Mouse (Mus musculus): Measurements from ENCODE around the gene Selenos. TPM values are rescaled to one million over a fixed set of nuclear protein-coding genes. Genes with fewer than 3 reads are reported as not detected.

The Selenos gene
- total and polyA plus RNA-seq, 3 experiments = 79.9 to 103 TPM; not detected in 1

GRCm38 (mm10) chr7:66136187-66136586 lies 56.7 kb downstream of the Selenos start:
- Histone ChIP-seq H3K36me3 (ENCODE audit: control insufficient read depth in 1 of 2, insufficient read depth in 2 of 2, low read length in 2 of 2) (peaks cover 0 to 18% of the 10 kb centered on the region in 2 experiments; a peak in 2 of 4 replicates), H3K27me3 (ENCODE audit: control insufficient read depth in 1 of 2, insufficient read depth in 2 of 2, low read length in 2 of 2) (no peaks in the 10 kb centered on the region), H3K9ac (ENCODE audit: control insufficient read depth, low read depth, low read length, poor library complexity, severe bottlenecking) (no peak overlapping the region), H3K9me3 (replicated peaks; ENCODE audit: insufficient read depth, low read length) (no peaks in the 10 kb centered on the region), H3K27ac (ENCODE audit: control insufficient read depth, low read depth, low read length) (no peak overlapping the region), H3K79me2 (ENCODE audit: control insufficient read depth, insufficient read depth, low read length, poor library complexity) (peaks cover 3% of the 10 kb centered on the region; the same call in 1 of the 2 replicates), H3K4me1 (ENCODE audit: control insufficient read depth in 1 of 2, insufficient read depth in 2 of 2, low read length in 2 of 2) (peaks cover 14 to 18% of the 10 kb centered on the region in 2 experiments; a peak in 3 of 4 replicates), H3K4me3 (ENCODE audit: control insufficient read depth in 1 of 2, insufficient read depth in 1 of 2, low read depth in 2 of 2, low read length in 2 of 2) (no peak overlapping the region)
- peak; percentile 49 for DNase-seq (ENCODE audit: low read depth, low spot score)
- TF ChIP-seq E2F4 (IDR thresholded peaks at IDR 0.05; ENCODE audit: borderline replicate concordance, low read depth, low read length) (no peak), ZNF384 (IDR thresholded peaks at IDR 0.05; ENCODE audit: low read depth, low read length) (peak; percentile 80), CHD2 (IDR thresholded peaks at IDR 0.05; ENCODE audit: low read length) (no peak), GATA1 (IDR thresholded peaks at IDR 0.05; ENCODE audit: low read depth, low read length) (peak; percentile 62), EP300 (IDR thresholded peaks at IDR 0.05; ENCODE audit: low read depth in 1 of 2, low read length in 2 of 2) (peak; percentile 46 to 69; a peak in 3 of 4 replicates), KAT2A (conservative IDR thresholded peaks at IDR 0.05; ENCODE audit: low read depth, low read length) (no peak), RCOR1 (IDR thresholded peaks at IDR 0.05; ENCODE audit: low read depth, low read length) (0 out of 2 replicates have a peak, but pooled peaks have one; percentile 26), TBP (IDR thresholded peaks at IDR 0.05; ENCODE audit: low read depth, low read length) (no peak), ELF1 (IDR thresholded peaks at IDR 0.05; ENCODE audit: low read depth, low read length) (no peak), POLR2AphosphoS5 (IDR thresholded peaks at IDR 0.05; ENCODE audit: borderline replicate concordance, low read depth, low read length) (no peak), MYB (IDR thresholded peaks at IDR 0.05; ENCODE audit: low read depth, low read length) (no peak)

DNA sequence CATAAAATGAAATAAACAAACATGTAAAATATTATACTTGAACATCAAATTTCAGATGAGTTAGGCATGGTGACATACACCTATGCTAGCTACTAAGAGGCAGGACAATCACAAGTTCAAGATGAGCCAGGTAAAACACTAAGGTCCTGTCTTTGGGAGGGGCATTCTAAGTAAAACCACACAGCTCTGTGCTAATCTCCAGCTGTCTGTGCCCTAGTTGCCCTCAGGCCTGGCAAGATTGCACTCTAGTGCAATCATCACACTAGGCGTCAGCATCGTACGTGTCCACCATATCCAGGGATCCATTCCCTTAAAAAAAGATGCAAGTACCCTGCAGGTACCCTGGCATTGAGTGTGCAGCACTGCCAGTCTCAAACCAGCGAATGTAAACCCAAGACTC lies 57.9 kb downstream of the Selenos start:
- Histone ChIP-seq H3K27me3 (ENCODE audit: control insufficient read depth in 1 of 2, insufficient read depth in 2 of 2, low read length in 2 of 2) (no peaks in the 10 kb centered on the region), H3K9ac (ENCODE audit: control insufficient read depth, low read depth, low read length, poor library complexity, severe bottlenecking) (no peak overlapping the region), H3K9me3 (replicated peaks; ENCODE audit: insufficient read depth, low read length) (no peaks in the 10 kb centered on the region), H3K4me1 (ENCODE audit: control insufficient read depth in 1 of 2, insufficient read depth in 2 of 2, low read length in 2 of 2) (peaks cover 9 to 17% of the 10 kb centered on the region in 2 experiments; a peak in 3 of 4 replicates), H3K36me3 (ENCODE audit: control insufficient read depth in 1 of 2, insufficient read depth in 2 of 2, low read length in 2 of 2) (peaks cover 0 to 16% of the 10 kb centered on the region in 2 experiments; a peak in 2 of 4 replicates), H3K27ac (ENCODE audit: control insufficient read depth, low read depth, low read length) (no peak overlapping the region), H3K4me3 (ENCODE audit: control insufficient read depth in 1 of 2, insufficient read depth in 1 of 2, low read depth in 2 of 2, low read length in 2 of 2) (no peak overlapping the region), H3K79me2 (ENCODE audit: control insufficient read depth, insufficient read depth, low read length, poor library complexity) (peaks cover 1% of the 10 kb centered on the region; the same call in 1 of the 2 replicates)
- no peak for DNase-seq (ENCODE audit: low read depth, low spot score)
- no peak for TF ChIP-seq GATA1 (IDR thresholded peaks at IDR 0.05; ENCODE audit: low read depth, low read length)
- no peak for TF ChIP-seq TBP (IDR thresholded peaks at IDR 0.05; ENCODE audit: low read depth, low read length)
- TF ChIP-seq CHD2 (IDR thresholded peaks at IDR 0.05; ENCODE audit: low read length) = no peak
- no peak for TF ChIP-seq TAL1 (IDR thresholded peaks at IDR 0.05; ENCODE audit: low read length)
- no peak for TF ChIP-seq HCFC1 (IDR thresholded peaks at IDR 0.05; ENCODE audit: low read depth, low read length)
- no peak for TF ChIP-seq RCOR1 (IDR thresholded peaks at IDR 0.05; ENCODE audit: low read depth, low read length)

- Histone ChIP-seq H3K4me1 (ENCODE audit: control insufficient read depth in 1 of 2, insufficient read depth in 2 of 2, low read length in 2 of 2) (peaks cover 9 to 13% of the 10 kb centered on the region in 2 experiments; a peak in 3 of 4 replicates), H3K4me3 (ENCODE audit: control insufficient read depth in 1 of 2, insufficient read depth in 1 of 2, low read depth in 2 of 2, low read length in 2 of 2) (no peak overlapping the region), H3K79me2 (ENCODE audit: control insufficient read depth, insufficient read depth, low read length, poor library complexity) (peaks cover 1% of the 10 kb centered on the region; the same call in 1 of the 2 replicates), H3K27me3 (ENCODE audit: control insufficient read depth in 1 of 2, insufficient read depth in 2 of 2, low read length in 2 of 2) (no peaks in the 10 kb centered on the region), H3K27ac (ENCODE audit: control insufficient read depth, low read depth, low read length) (no peak overlapping the region), H3K9ac (ENCODE audit: control insufficient read depth, low read depth, low read length, poor library complexity, severe bottlenecking) (no peak overlapping the region), H3K9me3 (replicated peaks; ENCODE audit: insufficient read depth, low read length) (no peaks in the 10 kb centered on the region), H3K36me3 (ENCODE audit: control insufficient read depth in 1 of 2, insufficient read depth in 2 of 2, low read length in 2 of 2) (peaks cover 0 to 15% of the 10 kb centered on the region in 2 experiments; a peak in 2 of 4 replicates)
- no peak for TF ChIP-seq MYC (IDR thresholded peaks at IDR 0.05; ENCODE audit: low read depth, low read length)
- no peak for DNase-seq (ENCODE audit: low read depth, low spot score)
Observed at GRCm38 (mm10) chr7:66138301-66138700, 58.9 kb downstream of the Selenos start.
